Mouse (Mus musculus): ENCODE measurements around the gene Tbl1x. TPM values are rescaled to one million over a fixed set of nuclear protein-coding genes. Genes with fewer than 3 reads are reported as not detected.

The Tbl1x gene
- polyA plus RNA-seq, 1 experiment from 2014 or later, result 41.4 TPM

DNA sequence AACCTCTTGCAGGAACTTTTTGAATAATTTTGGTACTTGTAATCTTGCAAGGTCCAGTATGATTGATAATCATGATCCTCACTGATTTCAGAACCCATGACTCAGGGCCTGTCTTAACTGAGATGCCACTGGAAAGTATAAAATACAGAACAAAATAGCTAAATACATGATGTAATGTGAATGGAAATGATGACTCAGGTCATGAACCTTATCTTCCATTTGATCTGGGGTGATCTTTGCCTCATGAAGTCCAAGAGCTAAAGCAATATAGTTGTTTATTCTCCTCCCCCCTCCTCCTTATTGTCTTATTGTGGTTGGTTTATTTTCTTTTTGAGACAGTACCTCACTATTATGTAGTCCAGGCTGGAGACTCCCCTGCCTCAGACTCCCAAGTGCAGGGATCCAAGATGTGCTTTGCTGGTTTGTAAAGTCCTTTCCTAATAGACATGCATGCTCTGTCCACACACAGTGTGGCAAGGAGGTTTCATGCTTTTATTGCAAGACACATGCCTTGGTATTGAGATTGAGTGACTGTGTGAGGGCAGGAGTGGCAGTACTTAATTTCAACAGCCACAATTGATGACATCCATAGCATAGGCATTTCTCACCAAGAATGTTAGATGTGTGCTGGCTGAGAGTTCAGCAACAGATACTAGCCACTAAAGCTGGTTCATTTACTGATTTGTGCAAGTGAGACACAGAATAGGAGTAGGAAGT is 34.7 kb downstream of the Tbl1x start:
- H3K4me2 ChIP-seq, result no peak overlapping the region

DNA sequence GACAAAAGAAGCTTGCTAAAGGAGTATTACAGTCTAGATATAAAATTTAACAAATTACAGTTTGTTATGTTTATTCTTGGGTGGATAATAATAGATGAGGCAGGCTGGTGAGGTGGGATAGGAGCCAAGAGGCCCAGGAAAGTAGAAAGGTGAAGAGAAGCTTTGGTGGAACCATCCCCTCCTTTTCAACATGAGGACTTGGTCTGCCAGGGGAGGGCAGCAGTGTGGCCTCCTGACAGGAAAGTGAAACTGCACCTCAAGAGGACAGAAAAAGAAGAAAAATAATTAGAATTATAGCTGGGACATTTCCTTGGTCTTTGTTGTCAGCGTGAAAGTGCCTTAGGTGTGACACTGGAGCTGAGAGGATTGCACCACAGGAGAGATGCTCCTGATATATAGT is 35.6 kb downstream of the Tbl1x start:
- H3K27me3 ChIP-seq (replicated peaks), result no peaks in the 10 kb centered on the region
- no peak overlapping the region for H3K9ac ChIP-seq (replicated peaks)
- no peaks in the 10 kb centered on the region for H3K9me3 ChIP-seq (replicated peaks)
- H3K4me2 ChIP-seq, result no peak overlapping the region
- H3K27ac ChIP-seq (replicated peaks), result no peak overlapping the region
- no peak for ATAC-seq (ENCODE audit: low FRiP score)
- H3K4me1 ChIP-seq, result no peaks in the 10 kb centered on the region
- WGBS, result 86% methylated on average over 1 of the region's 1 CpGs
- no peaks in the 10 kb centered on the region for H3K36me3 ChIP-seq
- H3K4me3 ChIP-seq (replicated peaks), result no peak overlapping the region

More for the DNA sequence above, 34.7 kb downstream of the Tbl1x start:
- Histone ChIP-seq H3K9me3 (replicated peaks) (no peaks in the 10 kb centered on the region), H3K4me3 (replicated peaks) (no peak overlapping the region), H3K36me3 (no peaks in the 10 kb centered on the region), H3K4me1 (no peaks in the 10 kb centered on the region), H3K9ac (replicated peaks) (no peak overlapping the region), H3K27ac (replicated peaks) (no peak overlapping the region), H3K27me3 (replicated peaks) (no peaks in the 10 kb centered on the region)
- no peak for ATAC-seq (ENCODE audit: low FRiP score)

DNA sequence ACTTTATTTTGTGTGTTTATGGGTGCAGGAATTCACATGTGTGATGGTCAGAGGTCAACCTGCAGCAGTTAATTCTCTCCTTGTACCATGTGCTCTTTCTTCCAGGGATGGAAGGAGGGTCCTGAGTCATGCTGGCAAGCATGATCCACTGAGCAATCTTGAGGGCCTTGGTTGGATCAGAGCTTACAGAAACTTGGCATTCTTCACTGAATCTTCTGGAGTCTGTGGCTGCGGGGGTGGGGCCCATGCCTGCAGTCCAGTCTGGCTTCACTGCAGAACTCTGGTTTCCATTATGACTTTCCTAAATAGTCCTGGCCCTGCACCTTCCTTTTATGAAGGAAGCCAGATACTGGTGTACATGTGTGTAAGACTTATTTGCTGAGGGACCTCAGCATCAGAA is 38.1 kb downstream of the Tbl1x start:
- Histone ChIP-seq H3K9ac (replicated peaks) (no peak overlapping the region), H3K27ac (replicated peaks) (no peak overlapping the region), H3K36me3 (no peaks in the 10 kb centered on the region), H3K4me1 (no peaks in the 10 kb centered on the region), H3K4me3 (replicated peaks) (no peak overlapping the region), H3K27me3 (replicated peaks) (no peaks in the 10 kb centered on the region), H3K9me3 (replicated peaks) (no peaks in the 10 kb centered on the region), H3K4me2 (no peak overlapping the region)
- ATAC-seq (ENCODE audit: low FRiP score), result no peak
- WGBS, result 88% methylated on average over 1 of the region's 1 CpGs

DNA sequence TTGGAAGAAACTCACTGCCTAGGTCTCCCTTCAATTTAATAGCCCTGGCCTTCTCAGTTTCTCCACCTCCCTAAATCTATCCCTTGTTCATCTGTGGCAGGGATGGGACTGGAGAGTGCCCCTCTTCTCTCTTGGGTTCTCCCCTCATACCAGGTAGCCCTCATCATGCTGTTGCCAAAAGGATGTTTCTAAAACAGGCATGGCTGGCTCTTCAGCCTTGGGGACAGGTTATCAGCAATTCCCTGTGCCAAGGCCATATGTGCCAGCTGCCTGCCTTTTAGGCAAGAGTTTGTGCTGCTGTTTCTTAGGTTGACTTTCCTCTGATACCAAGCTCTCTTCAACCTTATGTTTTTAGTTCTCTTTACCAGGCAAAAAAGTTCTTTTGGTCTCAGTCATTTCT is 39.6 kb downstream of the Tbl1x start:
- Histone ChIP-seq H3K4me3 (replicated peaks) (no peak overlapping the region), H3K27me3 (replicated peaks) (no peaks in the 10 kb centered on the region), H3K36me3 (no peaks in the 10 kb centered on the region), H3K9ac (replicated peaks) (no peak overlapping the region), H3K9me3 (replicated peaks) (no peaks in the 10 kb centered on the region), H3K4me2 (no peak overlapping the region), H3K27ac (replicated peaks) (no peak overlapping the region), H3K4me1 (no peaks in the 10 kb centered on the region)
- ATAC-seq (ENCODE audit: low FRiP score), result no peak

DNA sequence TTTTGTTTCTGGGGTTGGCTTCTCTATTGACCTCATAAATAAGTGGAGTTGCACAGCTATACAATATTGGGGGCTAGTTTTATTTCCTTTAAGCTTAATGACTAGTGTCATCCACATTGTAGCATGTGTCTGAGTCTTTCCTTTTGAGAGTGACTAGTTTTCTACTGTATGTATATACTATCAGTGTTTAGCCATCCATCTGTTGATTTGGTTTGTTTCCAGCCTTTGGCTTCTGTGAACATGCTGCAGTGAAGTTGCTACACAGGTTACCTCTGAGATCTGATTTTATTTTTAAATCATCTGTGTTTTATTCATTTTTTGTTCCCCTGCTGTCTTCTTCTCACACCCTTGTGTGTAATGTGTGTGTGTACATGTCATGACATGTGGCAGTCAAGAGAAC is 40.5 kb downstream of the Tbl1x start:
- Histone ChIP-seq H3K4me3 (replicated peaks) (no peak overlapping the region), H3K9me3 (replicated peaks) (no peaks in the 10 kb centered on the region), H3K27me3 (replicated peaks) (no peaks in the 10 kb centered on the region), H3K27ac (replicated peaks) (no peak overlapping the region), H3K9ac (replicated peaks) (no peak overlapping the region), H3K4me1 (no peaks in the 10 kb centered on the region), H3K4me2 (no peak overlapping the region), H3K36me3 (no peaks in the 10 kb centered on the region)
- no peak for ATAC-seq (ENCODE audit: low FRiP score)

DNA sequence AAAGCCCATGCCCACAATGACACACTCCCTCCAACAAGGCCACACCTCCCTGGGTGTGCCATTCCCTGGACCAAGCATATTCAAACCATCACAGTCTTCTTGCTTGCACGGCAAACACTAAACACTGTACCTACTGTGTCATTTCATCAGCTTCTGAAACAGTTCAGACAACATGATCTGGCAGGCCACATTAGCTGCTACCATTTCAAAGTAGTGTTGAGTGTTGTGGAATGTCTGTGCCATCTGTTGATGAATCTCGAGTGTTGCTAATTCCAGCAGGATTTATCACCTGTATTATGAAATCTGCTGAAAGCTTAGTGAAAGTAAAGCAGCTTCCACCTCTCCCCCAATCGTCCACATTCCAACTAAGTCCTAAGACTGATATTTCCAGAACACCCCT is 41.3 kb downstream of the Tbl1x start:
- Histone ChIP-seq H3K27ac (replicated peaks) (no peak overlapping the region), H3K9ac (replicated peaks) (no peak overlapping the region), H3K9me3 (replicated peaks) (no peaks in the 10 kb centered on the region), H3K4me1 (no peaks in the 10 kb centered on the region), H3K4me2 (no peak overlapping the region), H3K4me3 (replicated peaks) (no peak overlapping the region), H3K36me3 (no peaks in the 10 kb centered on the region), H3K27me3 (replicated peaks) (no peaks in the 10 kb centered on the region)
- 81% methylated on average over 3 of the region's 3 CpGs for WGBS
- no peak for ATAC-seq (ENCODE audit: low FRiP score)

DNA sequence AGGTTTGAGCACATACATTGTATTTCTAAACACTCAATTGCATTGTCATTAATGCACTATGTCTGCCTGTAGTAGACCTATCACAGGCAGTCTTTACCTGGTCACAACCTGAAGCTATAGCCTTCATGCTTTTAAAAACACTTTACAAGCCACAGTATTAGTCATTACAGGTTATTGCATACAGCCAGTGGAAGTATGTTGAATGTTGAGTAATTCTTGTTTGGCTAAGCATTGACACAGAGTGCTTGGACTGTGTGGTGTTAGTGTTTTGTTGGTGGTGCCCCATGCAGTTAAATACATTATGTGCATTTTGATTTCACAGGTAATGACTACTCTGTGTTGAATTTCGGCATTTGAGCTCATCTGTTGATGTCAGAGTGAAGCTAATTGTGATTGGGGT is 45.2 kb downstream of the Tbl1x start:
- no peak for ATAC-seq (ENCODE audit: low FRiP score)
- H3K4me2 ChIP-seq, result no peak overlapping the region
- H3K4me3 ChIP-seq (replicated peaks), result no peak overlapping the region
- 74% methylated on average over 1 of the region's 1 CpGs for WGBS
- no peaks in the 10 kb centered on the region for H3K4me1 ChIP-seq
- no peaks in the 10 kb centered on the region for H3K9me3 ChIP-seq (replicated peaks)
- H3K27me3 ChIP-seq (replicated peaks), result no peaks in the 10 kb centered on the region
- no peaks in the 10 kb centered on the region for H3K36me3 ChIP-seq
- no peak overlapping the region for H3K9ac ChIP-seq (replicated peaks)
- no peak overlapping the region for H3K27ac ChIP-seq (replicated peaks)

DNA sequence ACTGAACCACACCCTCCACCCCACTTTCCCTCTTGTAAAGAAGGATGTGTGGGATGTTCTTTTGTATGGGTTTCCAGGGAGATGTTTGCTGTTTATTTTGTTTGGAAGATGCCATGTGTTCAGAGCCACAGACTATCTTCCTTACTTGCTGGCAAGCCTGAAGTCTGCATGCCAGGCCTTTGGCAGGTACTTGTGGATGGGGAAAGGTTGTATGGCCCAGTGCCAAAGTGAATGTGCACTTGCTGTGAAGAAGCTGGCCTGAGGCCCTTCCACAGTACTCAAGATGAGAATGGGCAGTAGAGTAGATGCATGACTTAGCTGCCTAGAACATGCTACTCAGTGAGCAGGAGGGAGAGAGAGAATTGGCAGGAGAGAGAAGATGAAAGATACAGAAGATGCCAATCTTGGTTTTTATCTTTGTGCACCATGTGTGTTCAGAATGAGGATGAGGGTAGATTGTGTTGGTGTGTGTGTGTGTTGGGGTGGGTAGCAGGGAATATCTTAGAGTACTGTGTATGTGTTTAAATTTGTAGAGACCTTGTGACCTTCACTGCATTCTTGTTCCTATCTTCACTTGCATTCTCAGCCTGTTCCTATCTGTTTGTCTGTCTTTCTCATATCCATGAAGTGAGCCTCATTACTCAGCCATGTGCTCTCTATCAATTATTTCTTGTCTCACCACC is 48.5 kb downstream of the Tbl1x start:
- no peaks in the 10 kb centered on the region for H3K9me3 ChIP-seq (replicated peaks)
- 0 out of 2 replicates have a peak, but pooled peaks cover 2% of the 10 kb centered on the region for H3K4me1 ChIP-seq
- no peaks in the 10 kb centered on the region for H3K27me3 ChIP-seq (replicated peaks)
- H3K36me3 ChIP-seq, result no peaks in the 10 kb centered on the region
- H3K4me2 ChIP-seq, result no peak overlapping the region
- no peak overlapping the region for H3K4me3 ChIP-seq (replicated peaks)
- ATAC-seq (ENCODE audit: low FRiP score), result no peak
- H3K27ac ChIP-seq (replicated peaks), result no peak overlapping the region
- no peak overlapping the region for H3K9ac ChIP-seq (replicated peaks)

DNA sequence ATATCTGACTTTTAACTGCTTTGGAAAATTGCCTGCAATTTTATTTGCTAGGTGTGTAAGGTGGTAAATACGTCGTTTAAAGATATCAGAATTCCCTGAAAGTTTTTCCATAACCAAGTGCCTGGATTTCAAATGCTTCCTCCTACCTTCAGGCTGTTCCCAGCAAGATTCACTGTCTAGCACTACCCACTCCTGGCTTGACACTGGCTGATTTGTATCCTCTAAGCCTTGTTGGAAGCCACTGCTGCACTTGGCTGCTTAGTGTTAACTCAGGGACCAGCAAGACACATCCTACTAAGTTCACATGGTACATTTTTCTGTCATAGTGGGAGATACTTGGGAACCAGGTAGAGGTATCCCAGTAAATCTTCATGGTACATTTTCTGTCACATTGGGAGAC is 52.8 kb downstream of the Tbl1x start:
- 75% methylated on average over 2 of the region's 2 CpGs for WGBS
- H3K4me2 ChIP-seq, result no peak overlapping the region
- H3K9me3 ChIP-seq (replicated peaks), result no peaks in the 10 kb centered on the region
- no peak overlapping the region for H3K27ac ChIP-seq (replicated peaks)
- no peak for ATAC-seq (ENCODE audit: low FRiP score)
- no peaks in the 10 kb centered on the region for H3K27me3 ChIP-seq (replicated peaks)
- 0 out of 2 replicates have a peak, but pooled peaks cover 2% of the 10 kb centered on the region for H3K4me1 ChIP-seq
- H3K4me3 ChIP-seq (replicated peaks), result no peak overlapping the region
- H3K36me3 ChIP-seq, result no peaks in the 10 kb centered on the region
- no peak overlapping the region for H3K9ac ChIP-seq (replicated peaks)

DNA sequence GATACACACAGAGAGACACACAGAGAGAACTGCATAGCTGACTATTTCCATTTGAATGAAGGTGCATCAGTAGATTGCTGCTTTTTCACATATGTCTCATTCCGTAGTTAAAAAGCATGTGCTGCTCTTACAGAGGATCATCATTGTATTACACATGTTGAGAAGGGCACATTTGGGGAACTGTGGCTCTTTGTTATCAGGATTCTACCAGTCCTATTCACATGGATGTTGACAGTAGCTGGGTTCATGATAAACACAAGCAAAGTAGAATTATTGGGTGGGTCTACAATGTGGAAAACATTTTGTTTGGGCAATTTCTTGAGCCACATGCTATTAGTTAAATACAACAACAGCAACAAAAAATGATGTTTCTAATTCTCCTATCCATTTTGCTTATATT is 55.9 kb downstream of the Tbl1x start:
- no peak for ATAC-seq (ENCODE audit: low FRiP score)

DNA sequence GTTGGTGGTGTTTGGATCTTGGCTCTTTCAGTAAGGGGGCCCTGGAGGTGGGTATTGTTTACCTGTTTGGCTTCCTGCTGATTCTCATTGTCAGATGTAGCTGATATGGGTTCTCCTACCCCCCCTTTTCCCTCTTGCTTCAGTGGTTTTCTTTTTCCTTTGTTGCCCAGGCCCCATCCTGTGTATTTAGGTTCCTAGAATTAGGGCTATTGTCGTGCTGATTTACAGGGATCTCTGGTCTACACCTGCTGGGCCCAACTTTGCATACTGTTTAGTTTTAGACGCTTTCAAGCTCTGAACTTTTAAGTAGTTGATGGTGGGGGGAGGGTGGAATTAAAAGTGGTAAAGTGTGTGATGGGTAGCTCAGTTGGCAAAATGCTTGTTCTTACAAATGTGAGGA is 57.2 kb downstream of the Tbl1x start:
- Histone ChIP-seq H3K9ac (replicated peaks) (no peak overlapping the region), H3K9me3 (replicated peaks) (no peaks in the 10 kb centered on the region), H3K36me3 (no peaks in the 10 kb centered on the region), H3K27me3 (replicated peaks) (no peaks in the 10 kb centered on the region), H3K4me1 (no peaks in the 10 kb centered on the region), H3K4me3 (replicated peaks) (no peak overlapping the region), H3K27ac (replicated peaks) (no peak overlapping the region), H3K4me2 (no peak overlapping the region)
- 18% methylated on average over 2 of the region's 2 CpGs for WGBS
- no peak for ATAC-seq (ENCODE audit: low FRiP score)

More for the DNA sequence above, 55.9 kb downstream of the Tbl1x start:
- Histone ChIP-seq H3K36me3 (no peaks in the 10 kb centered on the region), H3K4me1 (0 out of 2 replicates have a peak, but pooled peaks cover 2% of the 10 kb centered on the region), H3K27ac (replicated peaks) (no peak overlapping the region), H3K4me3 (replicated peaks) (no peak overlapping the region), H3K9me3 (replicated peaks) (no peaks in the 10 kb centered on the region), H3K4me2 (no peak overlapping the region), H3K27me3 (replicated peaks) (no peaks in the 10 kb centered on the region), H3K9ac (replicated peaks) (no peak overlapping the region)
- 85% methylated on average over 1 of the region's 1 CpGs for WGBS

DNA sequence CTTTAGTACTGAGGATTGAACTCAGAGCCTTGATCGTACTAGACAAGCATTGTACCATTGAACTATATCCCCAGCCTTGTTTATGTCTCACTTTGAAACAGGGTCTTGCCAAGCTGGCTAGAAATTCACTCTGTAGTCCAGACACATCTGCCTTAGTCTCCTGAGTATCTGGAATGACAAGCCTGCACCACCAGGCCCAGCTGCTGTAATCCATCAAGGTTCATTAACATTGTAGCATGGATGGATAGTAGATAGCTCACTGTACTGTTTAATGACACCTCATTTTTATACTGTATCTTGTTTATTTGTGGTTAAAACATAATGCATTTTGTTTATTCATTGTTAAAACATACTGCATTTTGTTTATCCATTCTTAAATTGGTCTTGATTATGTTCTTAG is 62.9 kb downstream of the Tbl1x start:
- H3K9ac ChIP-seq (replicated peaks), result no peak overlapping the region
- no peak overlapping the region for H3K4me2 ChIP-seq
- no peak overlapping the region for H3K4me3 ChIP-seq (replicated peaks)
- no peaks in the 10 kb centered on the region for H3K4me1 ChIP-seq
- H3K27me3 ChIP-seq (replicated peaks), result no peaks in the 10 kb centered on the region
- no peak overlapping the region for H3K27ac ChIP-seq (replicated peaks)
- H3K9me3 ChIP-seq (replicated peaks), result no peaks in the 10 kb centered on the region
- no peak for ATAC-seq (ENCODE audit: low FRiP score)
- WGBS, result 59% methylated on average over 1 of the region's 1 CpGs
- H3K36me3 ChIP-seq, result no peaks in the 10 kb centered on the region

All from neural tube, embryonic 15.5 days (tissue).